Mouse (Mus musculus): ENCODE measurements around the gene Camta1.

Gene Camta1

GRCm38 (mm10) chr4:151823963-151824362, 37.7 kb downstream of the Camta1 start:
- no peak for TF ChIP-seq GATA4 (IDR thresholded peaks at IDR 0.05; ENCODE audit: insufficient replicate concordance, low read length)

- TF ChIP-seq GATA4 (IDR thresholded peaks at IDR 0.05; ENCODE audit: insufficient replicate concordance, low read length), result no peak
Observed at GRCm38 (mm10) chr4:151822986-151823385, 38.7 kb downstream of the Camta1 start.

- no peak for TF ChIP-seq GATA4 (IDR thresholded peaks at IDR 0.05; ENCODE audit: insufficient replicate concordance, low read length)
Observed at GRCm38 (mm10) chr4:151817981-151818766, 43.5 kb downstream of the Camta1 start.

GRCm38 (mm10) chr4:151813711-151814110, 48.0 kb downstream of the Camta1 start:
- no peak for TF ChIP-seq GATA4 (IDR thresholded peaks at IDR 0.05; ENCODE audit: insufficient replicate concordance, low read length)

GRCm38 (mm10) chr4:151805685-151806084, 56.0 kb downstream of the Camta1 start:
- no peak for TF ChIP-seq GATA4 (IDR thresholded peaks at IDR 0.05; ENCODE audit: insufficient replicate concordance, low read length)

- TF ChIP-seq GATA4 (IDR thresholded peaks at IDR 0.05; ENCODE audit: insufficient replicate concordance, low read length), result no peak
Observed at GRCm38 (mm10) chr4:151805046-151805445, 56.6 kb downstream of the Camta1 start.

- TF ChIP-seq GATA4 (IDR thresholded peaks at IDR 0.05; ENCODE audit: insufficient replicate concordance, low read length), result no peak
Observed at GRCm38 (mm10) chr4:151804208-151804607, 57.5 kb downstream of the Camta1 start.

GRCm38 (mm10) chr4:151798630-151799029, 63.0 kb downstream of the Camta1 start:
- no peak for TF ChIP-seq GATA4 (IDR thresholded peaks at IDR 0.05; ENCODE audit: insufficient replicate concordance, low read length)

- TF ChIP-seq GATA4 (IDR thresholded peaks at IDR 0.05; ENCODE audit: insufficient replicate concordance, low read length), result no peak
Observed at GRCm38 (mm10) chr4:151793694-151794093, 68.0 kb downstream of the Camta1 start.

- no peak for TF ChIP-seq GATA4 (IDR thresholded peaks at IDR 0.05; ENCODE audit: insufficient replicate concordance, low read length)
Observed at GRCm38 (mm10) chr4:151786946-151787705, 74.5 kb downstream of the Camta1 start.

GRCm38 (mm10) chr4:151780511-151780910, 81.2 kb downstream of the Camta1 start:
- no peak for TF ChIP-seq GATA4 (IDR thresholded peaks at IDR 0.05; ENCODE audit: insufficient replicate concordance, low read length)

GRCm38 (mm10) chr4:151779962-151780459, 81.7 kb downstream of the Camta1 start:
- no peak for TF ChIP-seq GATA4 (IDR thresholded peaks at IDR 0.05; ENCODE audit: insufficient replicate concordance, low read length)

- no peak for TF ChIP-seq GATA4 (IDR thresholded peaks at IDR 0.05; ENCODE audit: insufficient replicate concordance, low read length)
Observed at GRCm38 (mm10) chr4:151778511-151778910, 83.2 kb downstream of the Camta1 start.

- no peak for TF ChIP-seq GATA4 (IDR thresholded peaks at IDR 0.05; ENCODE audit: insufficient replicate concordance, low read length)
Observed at GRCm38 (mm10) chr4:151777451-151777850, 84.2 kb downstream of the Camta1 start.

- no peak for TF ChIP-seq GATA4 (IDR thresholded peaks at IDR 0.05; ENCODE audit: insufficient replicate concordance, low read length)
Observed at GRCm38 (mm10) chr4:151775441-151775840, 86.2 kb downstream of the Camta1 start.

GRCm38 (mm10) chr4:151773651-151774050, 88.0 kb downstream of the Camta1 start:
- no peak for TF ChIP-seq GATA4 (IDR thresholded peaks at IDR 0.05; ENCODE audit: insufficient replicate concordance, low read length)
